Mouse (Mus musculus): ENCODE results near the gene Disp1. TPM values are rescaled to one million over a fixed set of nuclear protein-coding genes. Genes with fewer than 3 reads are reported as not detected.

The Disp1 gene
- total and polyA plus RNA-seq, 3 experiments, result 3.4 to 11.3 (median 5.9) TPM

- H3K27ac ChIP-seq (ENCODE audit: insufficient read depth, low read depth), result no peak overlapping the region
These were observed 13.7 kb downstream of the Disp1 start for GRCm38 (mm10) chr1:183207623-183208022.

GRCm38 (mm10) chr1:183207141-183207540, 14.2 kb downstream of the Disp1 start:
- no peaks in the 10 kb centered on the region for H3K9me3 ChIP-seq (replicated peaks; ENCODE audit: low read length)
- no peak overlapping the region for H3K9ac ChIP-seq (ENCODE audit: insufficient read depth, low read depth)
- no peak for DNase-seq (ENCODE audit: extremely low read depth)
- H3K4me1 ChIP-seq (ENCODE audit: control insufficient read depth in 1 of 2, insufficient read depth in 2 of 2), result peaks cover 4 to 17% of the 10 kb centered on the region in 2 experiments; a peak in 3 of 4 replicates
- no peak overlapping the region for H3K4me3 ChIP-seq (replicated peaks in 1 of 3; ENCODE audit: low read depth in 2 of 3, low read length in 2 of 3, poor library complexity in 1 of 3)
- H3K4me2 ChIP-seq (ENCODE audit: insufficient read depth, low read depth, poor library complexity, severe bottlenecking), result no peak overlapping the region
- no peaks in the 10 kb centered on the region for H3K79me2 ChIP-seq (replicated peaks; ENCODE audit: control insufficient read depth, extremely low read depth, insufficient read depth, poor library complexity, severe bottlenecking)
- H3K27ac ChIP-seq (ENCODE audit: insufficient read depth, low read depth), result no peak overlapping the region
- dilution Hi-C loops (cut with MboI; ENCODE audit: extremely low pct_ligation_motif_present, extremely low pct_unique_long_range_greater_than_20kb, low sequenced_read_pairs) (no loop called here), in situ Hi-C loops (cut with MboI; ENCODE audit: low pct_ligation_motif_present, low pct_unique_long_range_greater_than_20kb, low sequenced_read_pairs) (no loop called here)
- no peaks in the 10 kb centered on the region for H3K27me3 ChIP-seq (replicated peaks)
- TF ChIP-seq CHD1 (IDR thresholded peaks at IDR 0.05; ENCODE audit: low read depth, low read length) (no peak), IRF4 (IDR thresholded peaks at IDR 0.05; ENCODE audit: low read depth, low read length) (no peak), JUND (conservative IDR thresholded peaks at IDR 0.05; ENCODE audit: low read depth, low read length) (no peak), ELF1 (IDR thresholded peaks at IDR 0.05; ENCODE audit: low read depth, low read length) (no peak), EP300 (IDR thresholded peaks at IDR 0.05; ENCODE audit: low read length) (no peak), CTCF (conservative IDR thresholded peaks at IDR 0.05 in 1 of 2, IDR thresholded peaks at IDR 0.05 in 1 of 2; ENCODE audit: low read depth in 2 of 2, low read length in 2 of 2) (no peak), JUN (IDR thresholded peaks at IDR 0.05; ENCODE audit: insufficient read depth, low read depth, low read length) (no peak), MAFK (IDR thresholded peaks at IDR 0.05; ENCODE audit: insufficient replicate concordance, low read length) (no peak)
- H3K36me3 ChIP-seq (replicated peaks in 1 of 2; ENCODE audit: control insufficient read depth in 1 of 2, insufficient read depth in 1 of 2, low read length in 1 of 2), result peaks cover 0 to 21% of the 10 kb centered on the region in 2 experiments

More at GRCm38 (mm10) chr1:183207623-183208022, 13.7 kb downstream of the Disp1 start:
- no peak overlapping the region for H3K9ac ChIP-seq (ENCODE audit: insufficient read depth, low read depth)
- TF ChIP-seq USF2 (conservative IDR thresholded peaks at IDR 0.05; ENCODE audit: low read depth, low read length), result no peak
- H3K36me3 ChIP-seq (replicated peaks in 1 of 2; ENCODE audit: control insufficient read depth in 1 of 2, insufficient read depth in 1 of 2, low read length in 1 of 2), result peaks cover 0 to 23% of the 10 kb centered on the region in 2 experiments
- DNase-seq (ENCODE audit: extremely low read depth), result no peak
- in situ Hi-C loops (cut with MboI; ENCODE audit: low pct_ligation_motif_present, low pct_unique_long_range_greater_than_20kb, low sequenced_read_pairs), result no loop called here
- H3K9me3 ChIP-seq (replicated peaks; ENCODE audit: low read length), result no peaks in the 10 kb centered on the region
- no peaks in the 10 kb centered on the region for H3K27me3 ChIP-seq (replicated peaks)
- dilution Hi-C loops (cut with MboI; ENCODE audit: extremely low pct_ligation_motif_present, extremely low pct_unique_long_range_greater_than_20kb, low sequenced_read_pairs), result no loop called here
- no peaks in the 10 kb centered on the region for H3K79me2 ChIP-seq (replicated peaks; ENCODE audit: control insufficient read depth, extremely low read depth, insufficient read depth, poor library complexity, severe bottlenecking)
- peaks cover 0 to 17% of the 10 kb centered on the region in 2 experiments; a peak in 3 of 4 replicates for H3K4me1 ChIP-seq (ENCODE audit: control insufficient read depth in 1 of 2, insufficient read depth in 2 of 2)
- no peak overlapping the region for H3K4me3 ChIP-seq (replicated peaks in 1 of 3; ENCODE audit: low read depth in 2 of 3, low read length in 2 of 3, poor library complexity in 1 of 3)
- H3K4me2 ChIP-seq (ENCODE audit: insufficient read depth, low read depth, poor library complexity, severe bottlenecking), result no peak overlapping the region

- Histone ChIP-seq H3K79me2 (replicated peaks; ENCODE audit: control insufficient read depth, extremely low read depth, insufficient read depth, poor library complexity, severe bottlenecking) (no peaks in the 10 kb centered on the region), H3K4me3 (replicated peaks in 1 of 3; ENCODE audit: low read depth in 2 of 3, low read length in 2 of 3, poor library complexity in 1 of 3) (no peak overlapping the region), H3K27me3 (replicated peaks) (no peaks in the 10 kb centered on the region), H3K4me2 (ENCODE audit: insufficient read depth, low read depth, poor library complexity, severe bottlenecking) (no peak overlapping the region), H3K27ac (ENCODE audit: insufficient read depth, low read depth) (no peak overlapping the region), H3K4me1 (ENCODE audit: control insufficient read depth in 1 of 2, insufficient read depth in 2 of 2) (peaks cover 4 to 23% of the 10 kb centered on the region in 2 experiments; a peak in 3 of 4 replicates), H3K9ac (ENCODE audit: insufficient read depth, low read depth) (no peak overlapping the region), H3K36me3 (replicated peaks in 1 of 2; ENCODE audit: control insufficient read depth in 1 of 2, insufficient read depth in 1 of 2, low read length in 1 of 2) (peaks cover 0 to 19% of the 10 kb centered on the region in 2 experiments), H3K9me3 (replicated peaks; ENCODE audit: low read length) (no peaks in the 10 kb centered on the region)
- dilution Hi-C loops (cut with MboI; ENCODE audit: extremely low pct_ligation_motif_present, extremely low pct_unique_long_range_greater_than_20kb, low sequenced_read_pairs) (no loop called here), in situ Hi-C loops (cut with MboI; ENCODE audit: low pct_ligation_motif_present, low pct_unique_long_range_greater_than_20kb, low sequenced_read_pairs) (no loop called here)
- no peak for DNase-seq (ENCODE audit: extremely low read depth)
- TF ChIP-seq ZNF384 (IDR thresholded peaks at IDR 0.05; ENCODE audit: low read depth, low read length), result no peak
- TF ChIP-seq UBTF (IDR thresholded peaks at IDR 0.05; ENCODE audit: low read depth, low read length), result no peak
These were observed 20.4 kb downstream of the Disp1 start for GRCm38 (mm10) chr1:183200926-183201325.
